Mouse (Mus musculus): ENCODE measurements around the gene D6Ertd527e. TPM values are rescaled to one million over a fixed set of nuclear protein-coding genes. Genes with fewer than 3 reads are reported as not detected.
A peak's percentile ranks its signal among the peaks of the same experiment; 100 is the strongest.

Gene D6Ertd527e
- not detected in 2 replicates for total RNA-seq (2014; rRNA removed)
- polyA plus RNA-seq (2012; rRNA removed), result not detected in 2 replicates

DNA sequence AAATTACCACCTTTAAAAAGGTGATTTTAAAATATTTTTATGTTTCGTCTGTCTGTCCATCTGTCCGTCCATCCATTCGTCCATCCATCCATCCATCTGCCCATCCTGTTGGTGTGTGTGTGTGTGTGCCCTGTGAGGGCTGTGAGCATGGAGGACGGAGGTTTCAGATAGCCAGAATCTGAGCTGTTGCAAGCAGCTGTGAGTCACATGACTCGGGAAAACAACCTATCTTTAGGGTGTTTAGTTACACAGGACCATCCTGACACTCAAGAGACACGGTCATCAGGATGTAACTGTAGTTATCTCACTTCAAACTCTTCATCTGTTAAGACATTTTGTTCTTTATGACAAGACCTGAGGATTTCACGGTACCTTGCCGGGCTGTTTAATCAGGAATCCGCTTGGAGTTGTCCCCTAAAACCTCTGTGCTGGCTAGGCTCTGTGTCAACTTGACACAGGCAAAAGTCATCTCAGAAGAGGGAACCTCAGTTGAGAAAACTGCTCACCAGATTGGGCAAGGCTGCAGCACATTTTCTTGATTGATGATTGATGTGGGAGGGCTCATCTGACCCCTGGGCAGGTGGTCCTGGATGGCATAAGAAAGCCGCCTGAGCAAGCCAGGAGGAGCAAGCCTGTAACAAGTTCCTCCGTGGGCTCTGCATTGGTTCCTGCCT is at the start of gene D6Ertd527e:
Gene D6Ertd527e (plus strand): TSS at position 624 of the 674 bp plus-strand sequence.
- 83% methylated on average over 11 of the region's 11 CpGs for WGBS
- H3K27ac ChIP-seq (replicated peaks; ENCODE audit: insufficient read depth, low read depth, low read length), result no peak within 1 kb of the TSS
- TF ChIP-seq POLR2A (IDR thresholded peaks at IDR 0.05; ENCODE audit: extremely low read depth, insufficient read depth, low read length) (no peak), CTCF (IDR thresholded peaks at IDR 0.05; ENCODE audit: low read depth, low read length) (no peak)

DNA sequence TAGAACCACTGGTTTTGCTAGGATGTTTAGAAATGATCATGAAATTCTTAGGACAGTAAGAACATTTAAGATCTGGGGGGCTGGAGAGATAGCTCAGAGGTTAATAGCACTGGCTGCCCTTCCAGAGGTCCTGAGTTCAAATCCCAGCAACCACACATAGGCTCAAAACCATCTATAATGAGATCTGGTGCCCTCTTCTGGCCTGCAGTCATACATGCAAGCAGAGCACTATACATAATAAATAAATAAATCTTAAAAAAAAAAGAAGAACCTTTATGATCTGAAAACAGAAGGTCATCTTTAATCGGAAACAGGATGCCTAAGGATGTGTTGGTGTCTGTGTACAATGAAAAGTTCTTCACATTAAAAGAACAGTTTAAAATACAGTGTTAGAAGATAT is 44.8 kb upstream of the D6Ertd527e start:
- Histone ChIP-seq H3K36me3 (ENCODE audit: control insufficient read depth, insufficient read depth, low read length) (peaks cover 69% of the 10 kb centered on the region), H3K4me1 (ENCODE audit: control insufficient read depth, insufficient read depth, low read length) (no peaks in the 10 kb centered on the region), H3K27me3 (ENCODE audit: control insufficient read depth, insufficient read depth, low read length) (no peaks in the 10 kb centered on the region), H3K4me3 (ENCODE audit: insufficient read depth, low read depth, low read length) (no peak overlapping the region), H3K9ac (ENCODE audit: low read depth, low read length) (no peak overlapping the region), H3K79me2 (ENCODE audit: control insufficient read depth, insufficient read depth, low read length) (no peaks in the 10 kb centered on the region), H3K27ac (replicated peaks; ENCODE audit: insufficient read depth, low read depth, low read length) (no peak overlapping the region)
- TF ChIP-seq CTCF (IDR thresholded peaks at IDR 0.05; ENCODE audit: low read depth, low read length) (no peak), POLR2A (IDR thresholded peaks at IDR 0.05; ENCODE audit: extremely low read depth, insufficient read depth, low read length) (no peak)
- 89% methylated on average over 1 of the region's 1 CpGs for WGBS
- DNase-seq (ENCODE audit: extremely low read depth, low read depth, low spot score), result no peak

More for the DNA sequence above, at the start of gene D6Ertd527e:
- Histone ChIP-seq H3K79me2 (ENCODE audit: control insufficient read depth, insufficient read depth, low read length) (no peaks in the 10 kb centered on the region), H3K4me1 (ENCODE audit: control insufficient read depth, insufficient read depth, low read length) (no peaks in the 10 kb centered on the region), H3K4me3 (ENCODE audit: insufficient read depth, low read depth, low read length) (no peak within 1 kb of the TSS), H3K9ac (ENCODE audit: low read depth, low read length) (no peak within 1 kb of the TSS), H3K36me3 (ENCODE audit: control insufficient read depth, insufficient read depth, low read length) (no peaks in the 10 kb centered on the region), H3K27me3 (ENCODE audit: control insufficient read depth, insufficient read depth, low read length) (no peaks in the 10 kb centered on the region)
- DNase-seq (ENCODE audit: extremely low read depth, low read depth, low spot score), result no peak

DNA sequence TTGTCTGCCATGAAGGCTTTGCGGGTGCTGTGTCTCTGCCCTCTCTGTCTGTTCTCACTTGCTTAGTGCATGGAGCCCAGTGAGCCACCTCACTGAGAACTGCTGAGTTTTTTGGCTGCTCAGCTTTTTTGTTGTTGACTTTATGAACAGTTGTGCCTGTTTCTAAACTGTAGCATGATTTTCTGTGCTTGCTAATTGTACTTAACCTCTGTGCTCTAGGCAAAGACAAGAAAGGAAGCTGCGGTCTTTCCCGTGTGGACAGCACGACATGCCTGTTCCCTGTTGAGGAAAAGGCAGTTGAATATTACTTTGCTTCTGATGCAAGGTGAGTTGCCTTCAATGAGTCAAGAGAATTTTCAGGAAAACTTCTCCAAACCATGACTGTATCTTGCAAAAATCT is 41.0 kb upstream of the D6Ertd527e start:
- Histone ChIP-seq H3K27me3 (ENCODE audit: control insufficient read depth, insufficient read depth, low read length) (no peaks in the 10 kb centered on the region), H3K79me2 (ENCODE audit: control insufficient read depth, insufficient read depth, low read length) (no peaks in the 10 kb centered on the region), H3K4me1 (ENCODE audit: control insufficient read depth, insufficient read depth, low read length) (no peaks in the 10 kb centered on the region), H3K27ac (replicated peaks; ENCODE audit: insufficient read depth, low read depth, low read length) (no peak overlapping the region), H3K36me3 (ENCODE audit: control insufficient read depth, insufficient read depth, low read length) (peaks cover 64% of the 10 kb centered on the region), H3K4me3 (ENCODE audit: insufficient read depth, low read depth, low read length) (no peak overlapping the region), H3K9ac (ENCODE audit: low read depth, low read length) (no peak overlapping the region)
- TF ChIP-seq POLR2A (IDR thresholded peaks at IDR 0.05; ENCODE audit: extremely low read depth, insufficient read depth, low read length) (no peak), CTCF (IDR thresholded peaks at IDR 0.05; ENCODE audit: low read depth, low read length) (no peak)
- DNase-seq (ENCODE audit: extremely low read depth, low read depth, low spot score), result no peak
- 93% methylated on average over 4 of the region's 4 CpGs for WGBS

DNA sequence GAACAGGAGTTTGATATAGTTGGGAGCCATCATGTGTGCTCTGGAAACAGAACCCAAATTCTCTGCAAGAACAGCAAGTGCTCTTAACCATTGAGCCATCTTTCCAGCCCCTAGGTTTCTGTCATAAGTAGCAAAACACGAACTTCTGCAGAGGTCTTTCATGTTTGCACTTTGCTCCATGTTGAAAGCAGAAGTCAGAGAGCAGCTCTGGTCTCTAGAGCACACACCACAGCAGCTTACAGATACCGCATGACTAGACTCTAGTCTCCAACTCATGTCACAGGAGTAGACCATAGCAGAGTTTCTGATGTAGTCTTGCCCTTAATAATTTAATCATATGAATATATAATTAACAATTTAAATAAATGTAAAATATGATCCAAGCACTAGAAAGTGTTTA is 36.3 kb upstream of the D6Ertd527e start:
- no peak overlapping the region for H3K4me3 ChIP-seq (ENCODE audit: insufficient read depth, low read depth, low read length)
- no peaks in the 10 kb centered on the region for H3K27me3 ChIP-seq (ENCODE audit: control insufficient read depth, insufficient read depth, low read length)
- H3K27ac ChIP-seq (replicated peaks; ENCODE audit: insufficient read depth, low read depth, low read length), result no peak overlapping the region
- no peaks in the 10 kb centered on the region for H3K79me2 ChIP-seq (ENCODE audit: control insufficient read depth, insufficient read depth, low read length)
- peaks cover 69% of the 10 kb centered on the region for H3K36me3 ChIP-seq (ENCODE audit: control insufficient read depth, insufficient read depth, low read length)
- WGBS, result 44% methylated on average over 2 of the region's 2 CpGs
- no peaks in the 10 kb centered on the region for H3K4me1 ChIP-seq (ENCODE audit: control insufficient read depth, insufficient read depth, low read length)
- no peak overlapping the region for H3K9ac ChIP-seq (ENCODE audit: low read depth, low read length)
- no peak for TF ChIP-seq POLR2A (IDR thresholded peaks at IDR 0.05; ENCODE audit: extremely low read depth, insufficient read depth, low read length)
- no peak for TF ChIP-seq CTCF (IDR thresholded peaks at IDR 0.05; ENCODE audit: low read depth, low read length)
- peak; percentile 7 for DNase-seq (ENCODE audit: extremely low read depth, low read depth, low spot score)

DNA sequence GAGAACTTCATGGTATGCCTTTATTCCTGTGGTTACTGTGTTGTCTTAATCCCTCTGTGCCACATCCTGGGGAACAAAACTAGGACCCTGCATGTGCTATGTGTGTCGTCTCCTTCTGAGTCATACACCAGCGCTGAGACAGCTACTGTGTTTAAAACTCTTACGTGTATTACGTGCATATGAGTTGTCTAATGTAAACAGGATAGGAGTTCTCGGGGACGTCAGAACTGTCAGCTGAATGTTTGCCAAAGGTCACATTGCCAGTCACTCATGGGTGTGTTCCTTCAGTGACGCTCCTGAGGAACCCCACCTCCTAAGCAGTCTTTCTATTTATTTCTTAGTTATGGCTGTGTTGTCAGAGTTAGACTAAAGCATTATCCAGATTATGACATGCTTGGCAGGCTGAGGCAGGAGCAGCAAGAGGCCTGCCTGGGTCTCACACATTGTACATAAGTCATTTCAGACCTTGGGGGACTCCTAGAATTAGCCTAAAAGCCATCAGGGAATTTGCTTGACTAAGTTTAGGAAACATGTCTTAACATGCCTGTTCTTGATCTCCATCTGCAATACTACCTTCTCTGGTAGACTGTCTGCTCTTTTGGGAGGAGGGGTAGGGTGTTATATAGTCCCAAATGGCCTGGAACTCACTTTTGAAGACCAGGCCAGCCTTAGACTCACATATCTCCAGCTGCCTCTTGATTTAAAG is 35.2 kb upstream of the D6Ertd527e start:
- H3K79me2 ChIP-seq (ENCODE audit: control insufficient read depth, insufficient read depth, low read length), result no peaks in the 10 kb centered on the region
- 72% methylated on average over 7 of the region's 7 CpGs for WGBS
- no peak for DNase-seq (ENCODE audit: extremely low read depth, low read depth, low spot score)
- H3K27me3 ChIP-seq (ENCODE audit: control insufficient read depth, insufficient read depth, low read length), result no peaks in the 10 kb centered on the region
- H3K4me1 ChIP-seq (ENCODE audit: control insufficient read depth, insufficient read depth, low read length), result no peaks in the 10 kb centered on the region
- no peak overlapping the region for H3K9ac ChIP-seq (ENCODE audit: low read depth, low read length)
- no peak overlapping the region for H3K4me3 ChIP-seq (ENCODE audit: insufficient read depth, low read depth, low read length)
- H3K36me3 ChIP-seq (ENCODE audit: control insufficient read depth, insufficient read depth, low read length), result peaks cover 67% of the 10 kb centered on the region
- no peak for TF ChIP-seq POLR2A (IDR thresholded peaks at IDR 0.05; ENCODE audit: extremely low read depth, insufficient read depth, low read length)
- no peak for TF ChIP-seq CTCF (IDR thresholded peaks at IDR 0.05; ENCODE audit: low read depth, low read length)
- no peak overlapping the region for H3K27ac ChIP-seq (replicated peaks; ENCODE audit: insufficient read depth, low read depth, low read length)

DNA sequence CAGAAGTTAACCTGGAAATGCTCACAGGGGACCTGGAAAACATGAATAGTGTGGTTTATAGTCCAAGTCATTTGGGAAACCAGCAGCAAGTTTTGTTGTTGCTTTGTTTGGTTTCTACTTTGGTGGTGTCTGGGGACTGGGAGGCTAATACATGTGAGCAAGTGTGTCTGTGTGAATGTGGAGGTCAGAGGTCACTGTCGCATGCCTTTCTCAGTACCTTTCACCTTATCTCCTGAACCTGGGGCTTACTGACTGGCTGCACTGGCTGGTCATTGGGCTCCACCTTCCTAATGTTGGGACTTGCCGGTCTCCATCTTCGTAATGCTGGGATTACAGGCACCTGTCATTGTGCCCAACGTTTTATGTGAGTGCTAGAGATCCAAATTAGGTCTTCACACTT is 33.9 kb upstream of the D6Ertd527e start:
- no peaks in the 10 kb centered on the region for H3K4me1 ChIP-seq (ENCODE audit: control insufficient read depth, insufficient read depth, low read length)
- TF ChIP-seq CTCF (IDR thresholded peaks at IDR 0.05; ENCODE audit: low read depth, low read length), result no peak
- no peak for DNase-seq (ENCODE audit: extremely low read depth, low read depth, low spot score)
- H3K9ac ChIP-seq (ENCODE audit: low read depth, low read length), result no peak overlapping the region
- no peak overlapping the region for H3K4me3 ChIP-seq (ENCODE audit: insufficient read depth, low read depth, low read length)
- H3K27ac ChIP-seq (replicated peaks; ENCODE audit: insufficient read depth, low read depth, low read length), result no peak overlapping the region
- 82% methylated on average over 4 of the region's 4 CpGs for WGBS
- H3K79me2 ChIP-seq (ENCODE audit: control insufficient read depth, insufficient read depth, low read length), result no peaks in the 10 kb centered on the region
- no peaks in the 10 kb centered on the region for H3K27me3 ChIP-seq (ENCODE audit: control insufficient read depth, insufficient read depth, low read length)
- peaks cover 62% of the 10 kb centered on the region for H3K36me3 ChIP-seq (ENCODE audit: control insufficient read depth, insufficient read depth, low read length)
